Comparison of ENCODE assay signal across 30 mouse cellular contexts in genomic region chr13:102988251-102988895, GRCm38 (mm10).
A peak's percentile ranks its signal among the peaks of the same experiment; 100 is the strongest.
DNase-seq lines count a peak whose midpoint lies in the region; ATAC-seq and TF ChIP-seq lines count a peak whose summit lies in the region.
"Had no signal": no experiment of that assay in that cellular context is flagged by ENCODE, and none has a peak within 500 bp of the region (broad histone marks: within the 10 kb centered on the region; RNA-seq: fewer than 3 reads in every experiment).

No protein-coding gene starts in this region.

- WGBS in kidney, adult 2 months = 58% methylated on average over 11 of the region's 11 CpGs
- 72% methylated on average over 11 of the region's 11 CpGs for WGBS in midbrain, embryonic 11.5 days
- 80% methylated on average over 11 of the region's 11 CpGs for WGBS in midbrain, postnatal 0 days

- peak overlapping the region; percentile 82 for H3K27ac ChIP-seq in kidney, adult 2 months (ENCODE audit: insufficient read depth, low read depth, low read length)
- H3K27ac ChIP-seq in midbrain, embryonic 11.5 days (ENCODE audit: low read depth, low read length) = no peak overlapping the region
- no peak overlapping the region for H3K27ac ChIP-seq in midbrain, postnatal 0 days (ENCODE audit: low read depth, low read length)
- H3K27ac ChIP-seq: embryonic facial prominence, embryonic 12.5 days; forebrain, embryonic 10.5 days; forebrain, embryonic 15.5 days; hindbrain, embryonic 14.5 days; layer of hippocampus, adult 2 months; liver, embryonic 13.5 days; macrophage; neural tube, embryonic 12.5 days had no signal

- no peak overlapping the region for H3K4me3 ChIP-seq in kidney, adult 2 months (ENCODE audit: insufficient read depth, low read depth, low read length)
- no peak overlapping the region for H3K4me3 ChIP-seq in midbrain, embryonic 11.5 days (ENCODE audit: low read depth, low read length)
- no peak overlapping the region for H3K4me3 ChIP-seq in midbrain, postnatal 0 days (ENCODE audit: low read depth, low read length)
- H3K4me3 ChIP-seq: embryonic facial prominence, embryonic 12.5 days; forebrain, embryonic 10.5 days; forebrain, embryonic 15.5 days; heart, embryonic 12.5 days; layer of hippocampus, adult 2 months; liver, embryonic 13.5 days; neural tube, embryonic 12.5 days had no signal

- no peak overlapping the region for H3K9ac ChIP-seq in midbrain, embryonic 11.5 days (ENCODE audit: low read length)
- H3K9ac ChIP-seq in midbrain, postnatal 0 days (replicated peaks; ENCODE audit: low read length, poor library complexity, severe bottlenecking) = no peak overlapping the region
- H3K9ac ChIP-seq: embryonic facial prominence, embryonic 12.5 days; forebrain, embryonic 15.5 days; heart, embryonic 12.5 days; hindbrain, embryonic 14.5 days; liver, embryonic 13.5 days; neural tube, embryonic 12.5 days had no signal

- no peak for TF ChIP-seq POLR2A in kidney, adult 2 months (IDR thresholded peaks at IDR 0.05; ENCODE audit: low read depth, low read length)

- H3K27me3 ChIP-seq in kidney, adult 2 months (replicated peaks; ENCODE audit: control insufficient read depth, insufficient read depth, low read length) = no peaks in the 10 kb centered on the region
- H3K27me3 ChIP-seq in midbrain, embryonic 11.5 days (ENCODE audit: control insufficient read depth, insufficient read depth, low read length) = no peaks in the 10 kb centered on the region
- no peaks in the 10 kb centered on the region for H3K27me3 ChIP-seq in midbrain, postnatal 0 days (ENCODE audit: insufficient read depth, low read length)
- H3K27me3 ChIP-seq: embryonic facial prominence, embryonic 12.5 days; forebrain, embryonic 15.5 days; heart, embryonic 12.5 days; liver, embryonic 13.5 days; neural tube, embryonic 12.5 days had no signal

- peaks cover 17% of the 10 kb centered on the region for H3K4me1 ChIP-seq in kidney, adult 2 months (ENCODE audit: control insufficient read depth, insufficient read depth, low read length)
- peaks cover 2% of the 10 kb centered on the region; the same call in 1 of the 2 replicates for H3K4me1 ChIP-seq in midbrain, embryonic 11.5 days (ENCODE audit: control insufficient read depth, insufficient read depth, low read length)
- H3K4me1 ChIP-seq in midbrain, postnatal 0 days (ENCODE audit: insufficient read depth, low read length) = no peaks in the 10 kb centered on the region
- H3K4me1 ChIP-seq: embryonic facial prominence, embryonic 12.5 days; forebrain, embryonic 15.5 days; liver, embryonic 13.5 days; neural tube, embryonic 12.5 days had no signal

- no peaks in the 10 kb centered on the region for H3K36me3 ChIP-seq in kidney, adult 2 months (ENCODE audit: control insufficient read depth, insufficient read depth, low read length)
- H3K36me3 ChIP-seq in midbrain, embryonic 11.5 days (ENCODE audit: control insufficient read depth, insufficient read depth, low read length) = no peaks in the 10 kb centered on the region
- no peaks in the 10 kb centered on the region for H3K36me3 ChIP-seq in midbrain, postnatal 0 days (ENCODE audit: insufficient read depth, low read length)
- H3K36me3 ChIP-seq: embryonic facial prominence, embryonic 12.5 days; forebrain, embryonic 10.5 days; forebrain, embryonic 15.5 days; G1E; heart, embryonic 12.5 days; liver, embryonic 13.5 days; neural tube, embryonic 12.5 days had no signal

- H3K9me3 ChIP-seq in midbrain, embryonic 11.5 days (ENCODE audit: control insufficient read depth, low read length) = no peaks in the 10 kb centered on the region
- H3K9me3 ChIP-seq in midbrain, postnatal 0 days (ENCODE audit: low read length) = no peaks in the 10 kb centered on the region
- H3K9me3 ChIP-seq: embryonic facial prominence, embryonic 12.5 days; forebrain, embryonic 15.5 days; heart, embryonic 12.5 days; neural tube, embryonic 12.5 days had no signal

- no peak overlapping the region for H3K4me2 ChIP-seq in midbrain, embryonic 11.5 days
- no peak overlapping the region for H3K4me2 ChIP-seq in midbrain, postnatal 0 days (ENCODE audit: low read depth, low read length, poor library complexity, severe bottlenecking)
- H3K4me2 ChIP-seq: embryonic facial prominence, embryonic 12.5 days; forebrain, embryonic 15.5 days; heart, embryonic 12.5 days; hindbrain, embryonic 14.5 days; liver, embryonic 13.5 days; neural tube, embryonic 12.5 days had no signal

- peak; percentile 61 for DNase-seq in kidney, adult 2 months
- DNase-seq in kidney, adult 11 months = no peak
- DNase-seq in midbrain, embryonic 11.5 days (ENCODE audit: low spot score, missing footprints) = peak; percentile 59
- DNase-seq in midbrain, postnatal 0 days (ENCODE audit: low spot score) = no peak
- peak; percentile 20 for DNase-seq in embryo, embryonic 10.5 days (ENCODE audit: low spot score)
- DNase-seq in lung, postnatal 36 days = no peak
- no peak for DNase-seq in neural tube, embryonic 10.5 days (ENCODE audit: extremely low spot score, low spot score)
- DNase-seq: cerebellum, adult 18-20 months; cerebellum, postnatal 10 days; gastrocnemius, postnatal 25 days; heart, adult 18-20 months; heart, postnatal 4 days; left cerebral cortex, postnatal 4 days; liver, embryonic 13.5 days; lung, adult 18-20 months; midbrain, embryonic 14.5 days; right cerebral cortex, adult 18-20 months; spleen, adult 18-20 months; thymus, postnatal 14 days had no signal

- no peak for ATAC-seq in midbrain, embryonic 11.5 days (ENCODE audit: low FRiP score)
- ATAC-seq in midbrain, postnatal 0 days (ENCODE audit: low FRiP score) = no peak
- ATAC-seq: forebrain, embryonic 15.5 days; inflammation-experienced regulatory T-cells, adult 6 months; lung, postnatal 0 days had no signal

- TF ChIP-seq CTCF in kidney, adult 2 months (conservative IDR thresholded peaks at IDR 0.05; ENCODE audit: insufficient read depth, insufficient read length, low read depth, low read length) = no peak
- no peak for TF ChIP-seq CTCF in midbrain, postnatal 0 days (IDR thresholded peaks at IDR 0.05)

Comparison
In these comparisons a context has a peak if more than half of its experiments do, and no peak if none do; other contexts are left out.
1. DNase-seq: peak in kidney, adult 2 months (single experiment), midbrain, embryonic 11.5 days (single experiment) and embryo, embryonic 10.5 days (single experiment); none in kidney, adult 11 months (single experiment), midbrain, postnatal 0 days (single experiment), lung, postnatal 36 days (single experiment) and neural tube, embryonic 10.5 days (single experiment).